ENCODE assay signal across 29 mouse cellular contexts in the genomic region with DNA sequence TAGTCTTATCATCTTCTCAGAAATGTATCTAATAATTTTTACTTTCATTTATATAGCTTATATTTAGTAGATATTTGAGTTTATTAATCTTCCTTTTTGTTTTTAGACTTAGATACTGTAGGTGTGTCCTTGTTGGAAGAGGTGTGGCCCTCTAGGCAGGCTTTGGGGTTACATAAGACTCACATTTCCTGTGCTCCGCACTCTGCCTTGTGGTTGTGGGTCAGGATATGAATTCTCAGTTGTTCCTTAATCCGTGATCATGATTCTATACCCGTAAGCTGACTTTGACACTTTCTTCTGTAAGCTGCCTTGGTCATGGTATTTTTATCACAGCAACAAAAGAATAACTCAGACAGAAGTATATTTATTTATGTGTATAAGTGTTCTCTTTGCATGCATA. TPM values are rescaled to one million over a fixed set of nuclear protein-coding genes. Genes with fewer than 3 reads are reported as not detected.
DNase-seq lines count a peak whose midpoint lies in the region; ATAC-seq lines count a peak whose summit lies in the region.
"Had no signal": no experiment of that assay in that cellular context is flagged by ENCODE, and none has a peak within 500 bp of the region (broad histone marks: within the 10 kb centered on the region; RNA-seq: fewer than 3 reads in every experiment).

No protein-coding gene starts in this region.

- H3K36me3 ChIP-seq in heart, embryonic 10.5 days = no peaks in the 10 kb centered on the region
- H3K36me3 ChIP-seq: forebrain, embryonic 12.5 days; hindbrain, embryonic 15.5 days; midbrain, embryonic 13.5 days; neural tube, embryonic 15.5 days had no signal

- H3K4me1 ChIP-seq in heart, embryonic 10.5 days = no peaks in the 10 kb centered on the region
- H3K4me1 ChIP-seq: forebrain, embryonic 12.5 days; midbrain, embryonic 13.5 days had no signal

- H3K27me3 ChIP-seq in heart, embryonic 10.5 days (ENCODE audit: insufficient read depth, poor library complexity, severe bottlenecking) = no peaks in the 10 kb centered on the region
- H3K27me3 ChIP-seq: forebrain, embryonic 12.5 days; hindbrain, embryonic 15.5 days; megakaryocyte, embryonic 14.5 days; midbrain, embryonic 13.5 days; neural tube, embryonic 15.5 days had no signal

- WGBS in heart, embryonic 10.5 days = 81% methylated on average over 3 of the region's 3 CpGs

- peak; percentile 99 for ATAC-seq in common myeloid progenitor, adult 5-6 weeks (replicated peaks; ENCODE audit: low read depth, poor library complexity, severe bottlenecking)
- ATAC-seq in megakaryocyte, adult 5-6 weeks (ENCODE audit: poor library complexity, severe bottlenecking) = peak; percentile 98
- peak; percentile 61; the same call in 1 of the 2 replicates for ATAC-seq in neutrophil, adult 5-6 weeks (ENCODE audit: extremely low read depth, insufficient number of reproducible peaks, low FRiP score, poor library complexity, severe bottlenecking)
- ATAC-seq: intestine, embryonic 16.5 days; midbrain, embryonic 13.5 days; Patski had no signal

- H3K9me3 ChIP-seq in heart, embryonic 10.5 days = no peaks in the 10 kb centered on the region
- H3K9me3 ChIP-seq: forebrain, embryonic 12.5 days; hindbrain, embryonic 15.5 days; megakaryocyte, embryonic 14.5 days; midbrain, embryonic 13.5 days; neural tube, embryonic 15.5 days had no signal

- peak; percentile 57 for DNase-seq in CD4-positive, CD25-positive, alpha-beta regulatory T cell, adult 2 months (ENCODE audit: low read depth, low spot score)
- DNase-seq in left cerebral cortex, postnatal 25 days (ENCODE audit: low spot score in 2 of 2) = no peak
- no peak for DNase-seq in lung, postnatal 10 days
- no peak for DNase-seq in heart, adult 8-10 months (ENCODE audit: low spot score)
- no peak for DNase-seq in heart, embryonic 10.5 days (ENCODE audit: low spot score)
- DNase-seq: adrenal gland, postnatal 25 days; cerebellum, adult 18-20 months; cerebellum, postnatal 10 days; gastrocnemius, postnatal 10 days; heart, postnatal 4 days; kidney, adult 8-10 months; layer of hippocampus, adult 9-11 months; liver; lung, embryonic 14.5 days; right cerebral cortex, adult 18-20 months; thymus, adult 2 months had no signal

- no peak overlapping the region for H3K27ac ChIP-seq in heart, embryonic 10.5 days
- H3K27ac ChIP-seq: forebrain, embryonic 12.5 days; hindbrain, embryonic 15.5 days; kidney, postnatal 0 days; liver, embryonic 14.5 days; midbrain, embryonic 13.5 days; neural tube, embryonic 15.5 days had no signal

- intact Hi-C loops in left cerebral cortex, postnatal 25 days (cut with DNase I) = no loop called here

- H3K4me3 ChIP-seq in heart, embryonic 10.5 days = no peak overlapping the region
- H3K4me3 ChIP-seq: erythroblast, embryonic 14.5 days; forebrain, embryonic 12.5 days; hindbrain, embryonic 15.5 days; megakaryocyte, embryonic 14.5 days; midbrain, embryonic 13.5 days; neural tube, embryonic 15.5 days had no signal

RNA-seq across cellular contexts. Expression of gene St8sia4, which starts 6.7 kb away (rescaled TPM):
- 91.4 and 93.3 TPM in 2 replicates for total RNA-seq in common myeloid progenitor, adult 5-6 weeks (2017)
- total RNA-seq in megakaryocyte, adult 5-6 weeks (2015) = 180 and 208 TPM in 2 replicates
- total RNA-seq in megakaryocyte, adult 5-6 weeks (2017) = 226 and 232 TPM in 2 replicates
- total RNA-seq in neutrophil, adult 5-6 weeks (2017) = 283 and 298 TPM in 2 replicates
- 10 to 100 TPM in 1 of 2 experiments, 1 to 10 TPM in 1; 9.8 to 10.7 TPM for total RNA-seq in left cerebral cortex, postnatal 25 days (2021)
- total RNA-seq in heart, adult 8-10 months (2022) = 1 to 10 TPM; 5.4 to 7.6 (median 6.5) TPM
- polyA plus RNA-seq in heart, embryonic 10.5 days (2016; fragmentation: Nextera tagmentation; extraction: Ambion mirVana) = 0.46 and 2.1 TPM in 2 replicates
- polyA plus RNA-seq: Patski had no signal
